Comparison of ENCODE assay signal across 1 mouse cellular context in the genomic region with DNA sequence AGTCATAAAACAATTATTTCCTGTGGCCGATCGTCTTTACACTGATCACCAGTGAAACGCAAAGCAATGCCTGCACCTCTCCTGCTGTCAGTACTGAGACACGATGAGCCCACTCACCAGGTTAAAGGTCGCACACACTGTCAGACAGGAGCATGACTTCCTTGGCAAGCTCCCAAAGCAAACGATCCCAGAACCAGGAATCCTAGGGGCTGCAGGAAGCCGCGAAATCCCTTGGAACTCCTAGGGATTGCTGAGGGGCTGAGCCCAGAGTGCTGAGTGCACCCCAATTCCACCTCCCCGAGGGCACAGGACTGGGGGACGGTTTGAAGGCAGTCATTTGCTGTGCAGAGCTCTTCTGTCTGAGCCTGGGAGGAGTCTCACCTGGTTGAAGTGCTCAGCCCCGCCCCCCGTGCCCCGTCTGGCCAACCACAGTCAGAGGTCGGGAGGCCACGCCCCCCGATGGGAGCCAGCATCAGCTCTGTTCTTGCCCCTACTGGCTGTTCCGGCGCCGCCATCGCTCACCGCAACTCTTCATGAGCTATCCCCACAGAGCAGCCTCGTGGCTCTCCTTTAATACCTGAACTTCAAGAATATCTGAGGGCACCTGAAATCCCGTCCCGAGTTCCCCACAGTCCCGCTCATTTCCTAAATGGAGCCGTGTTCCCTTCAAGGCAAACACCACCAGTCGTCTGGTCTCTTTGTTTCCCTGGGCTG.
TF ChIP-seq lines count a peak whose summit lies in the region.

No protein-coding gene starts in this region.

TF ChIP-seq in MEL, 35 proteins besides CTCF, POLR2A, EP300 and RAD21:
- TF ChIP-seq TCF12 (IDR thresholded peaks at IDR 0.05; ENCODE audit: low read depth, low read length) (no peak), HCFC1 (IDR thresholded peaks at IDR 0.05; ENCODE audit: low read depth, low read length) (no peak), MYB (IDR thresholded peaks at IDR 0.05; ENCODE audit: low read depth, low read length) (no peak), KAT2A (conservative IDR thresholded peaks at IDR 0.05; ENCODE audit: low read depth, low read length) (no peak), GATA1 (IDR thresholded peaks at IDR 0.05; ENCODE audit: low read depth, low read length) (no peak), MAFK (IDR thresholded peaks at IDR 0.05; ENCODE audit: borderline replicate concordance, low read depth, low read length) (no peak), TAL1 (IDR thresholded peaks at IDR 0.05; ENCODE audit: low read length) (no peak), MYC (IDR thresholded peaks at IDR 0.05; ENCODE audit: low read depth, low read length) (peak; percentile 77), NELFE (IDR thresholded peaks at IDR 0.05; ENCODE audit: low read depth, low read length) (peak; percentile 64), SIN3A (IDR thresholded peaks at IDR 0.05; ENCODE audit: low read length) (peak; percentile 37; the same call in 1 of the 2 replicates), POLR2AphosphoS2 (IDR thresholded peaks at IDR 0.05; ENCODE audit: low read length) (no peak; the same call in 1 of the 2 replicates), UBTF (IDR thresholded peaks at IDR 0.05; ENCODE audit: borderline replicate concordance, insufficient read depth, low read depth, low read length) (no peak), CHD1 (IDR thresholded peaks at IDR 0.05; ENCODE audit: low read depth, low read length) (no peak), SMC3 (IDR thresholded peaks at IDR 0.05; ENCODE audit: low read depth, low read length) (no peak), MAX (IDR thresholded peaks at IDR 0.05; ENCODE audit: low read length) (peak; percentile 63; the same call in 1 of the 2 replicates), RCOR1 (IDR thresholded peaks at IDR 0.05; ENCODE audit: low read depth, low read length) (no peak), ZC3H11A (IDR thresholded peaks at IDR 0.05; ENCODE audit: low read depth, low read length) (no peak), ZMIZ1 (IDR thresholded peaks at IDR 0.05; ENCODE audit: low read depth, low read length) (no peak), ZNF384 (IDR thresholded peaks at IDR 0.05; ENCODE audit: low read depth, low read length) (no peak), USF2 (IDR thresholded peaks at IDR 0.05; ENCODE audit: borderline replicate concordance in 1 of 2, insufficient read depth in 1 of 2, low read depth in 1 of 2, low read length in 2 of 2) (no peak), USF1 (IDR thresholded peaks at IDR 0.05; ENCODE audit: low read depth, low read length) (peak; percentile 72), NRF1 (IDR thresholded peaks at IDR 0.05; ENCODE audit: insufficient read depth, low read depth, low read length, poor library complexity, severe bottlenecking) (no peak), TBP (IDR thresholded peaks at IDR 0.05; ENCODE audit: low read depth, low read length) (peak; percentile 53; the same call in 1 of the 2 replicates), POLR2AphosphoS5 (IDR thresholded peaks at IDR 0.05; ENCODE audit: borderline replicate concordance, low read depth, low read length) (no peak), E2F4 (IDR thresholded peaks at IDR 0.05; ENCODE audit: borderline replicate concordance, low read depth, low read length) (no peak), JUND (IDR thresholded peaks at IDR 0.05; ENCODE audit: low read depth, low read length) (no peak), BHLHE40 (IDR thresholded peaks at IDR 0.05; ENCODE audit: borderline replicate concordance, low read depth, low read length) (no peak), CHD2 (IDR thresholded peaks at IDR 0.05; ENCODE audit: low read length) (no peak), GABPA (IDR thresholded peaks at IDR 0.05; ENCODE audit: low read depth, low read length) (no peak), ETS1 (IDR thresholded peaks at IDR 0.05; ENCODE audit: low read depth, low read length) (no peak), ZKSCAN1 (IDR thresholded peaks at IDR 0.05; ENCODE audit: low read depth, low read length) (no peak), ELF1 (IDR thresholded peaks at IDR 0.05; ENCODE audit: low read depth, low read length) (0 out of 2 replicates have a peak, but pooled peaks have one; percentile 21), MXI1 (IDR thresholded peaks at IDR 0.05; ENCODE audit: low read depth, low read length) (peak; percentile 58), MEF2A (IDR thresholded peaks at IDR 0.05; ENCODE audit: extremely low read depth, insufficient replicate concordance, low read depth, low read length, poor library complexity, severe bottlenecking) (no peak), MAZ (IDR thresholded peaks at IDR 0.05; ENCODE audit: low read depth, low read length) (peak; percentile 44; the same call in 1 of the 2 replicates)
